Mouse (Mus musculus) lung, embryonic 15.5 days (tissue): Measurements from ENCODE around the gene Glis3. TPM values are rescaled to one million over a fixed set of nuclear protein-coding genes. Genes with fewer than 3 reads are reported as not detected.
A peak's percentile ranks its signal among the peaks of the same experiment; 100 is the strongest.

Experiments
- ATAC-seq: fragments of 200-750 bp; cut with Nextera tagmentation; 2 replicates; pipeline ENCODE4 v1.8.0; 2017; ENCODE audit warnings: moderate number of reproducible peaks, borderline replicate concordance; ENCODE audit not compliant: low FRiP score, low TSS enrichment; ENCODE audit errors: extremely low read depth
- H3K27ac ChIP-seq: fragments of 300-500 bp; sonication (generic); 2 replicates; pipeline ENCODE4 v1.5.1; 2015; ENCODE audit warnings: moderate library complexity, mild to moderate bottlenecking, inconsistent platforms
- H3K27me3 ChIP-seq: fragments of 300-500 bp; sonication (generic); 2 replicates; pipeline ENCODE4 v1.6.1; 2015; ENCODE audit warnings: inconsistent platforms
- H3K36me3 ChIP-seq: fragments of 300-500 bp; sonication (generic); 2 replicates; pipeline ENCODE4 v1.6.1; 2015; ENCODE audit warnings: inconsistent platforms
- H3K4me1 ChIP-seq: fragments of 300-500 bp; sonication (generic); 2 replicates; pipeline ENCODE4 v1.6.1; 2015; ENCODE audit warnings: inconsistent platforms
- H3K4me2 ChIP-seq: fragments of 300-500 bp; sonication (generic); 2 replicates; pipeline ENCODE4 v1.6.1; 2015; ENCODE audit warnings: inconsistent platforms, mild to moderate bottlenecking, moderate library complexity
- H3K4me3 ChIP-seq: fragments of 300-500 bp; sonication (generic); 2 replicates; pipeline ENCODE4 v1.5.1; 2015; ENCODE audit warnings: mild to moderate bottlenecking, inconsistent platforms
- H3K9ac ChIP-seq: fragments of 300-500 bp; sonication (generic); 2 replicates; pipeline ENCODE4 v1.6.1; 2015; ENCODE audit warnings: inconsistent platforms
- H3K9me3 ChIP-seq: fragments of 300-500 bp; sonication (generic); 2 replicates; pipeline ENCODE4 v1.6.1; 2016; ENCODE audit warnings: inconsistent platforms
- WGBS: fragments of 180-500 bp; shearing (Covaris S2); methylation state at CpG from one replicate; pipeline ENCODE4 v1.1.7; 2015; 5-methylcytosine and 5-hydroxymethylcytosine counted together
- polyA plus RNA-seq: library from polyadenylated mRNA; unstranded; fragments of >200 nt; fragmentation: Nextera tagmentation; extraction: Ambion mirVana; gene quantifications from 2 replicates; pipeline ENCODE4 v1.2.1, GENCODE M21; 2015

Gene Glis3
- polyA plus RNA-seq, result 4.5 and 4.6 TPM in 2 replicates

DNA sequence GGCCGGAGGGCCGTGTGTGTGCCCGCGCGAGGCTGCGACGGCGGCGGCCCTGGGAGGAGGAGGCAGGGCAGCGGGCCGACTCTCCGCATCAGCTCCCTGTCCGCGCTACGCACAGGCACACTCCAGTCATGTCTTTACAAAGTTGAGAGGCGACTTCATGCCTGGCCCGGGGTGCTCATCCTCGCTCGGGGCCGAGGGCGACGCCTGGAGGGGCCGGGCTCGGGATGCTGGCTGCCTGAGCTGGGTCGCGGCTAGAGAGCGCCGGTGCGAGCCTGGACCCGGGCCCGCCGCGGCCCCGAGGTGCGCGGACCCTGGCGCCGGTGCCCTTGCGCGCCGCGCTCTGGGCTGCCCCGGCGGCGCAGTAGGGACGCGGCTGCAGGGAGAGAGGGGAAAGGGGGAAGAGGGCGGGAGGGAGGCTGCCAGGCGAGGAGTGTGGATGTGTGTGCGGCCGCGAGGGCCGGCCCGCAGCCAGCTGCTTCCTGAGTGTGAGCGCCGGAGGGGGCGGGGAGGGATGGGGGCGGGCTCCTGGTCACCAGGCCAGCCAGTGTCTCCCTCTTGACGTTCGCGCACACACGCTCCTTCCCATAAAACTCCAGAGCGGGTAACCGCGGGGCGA is at the start of gene Glis3:
Gene Glis3 (minus strand): TSS at position 302 of the 616 bp plus-strand sequence.
- Histone ChIP-seq H3K4me1 (peaks cover 22% of the 10 kb centered on the region), H3K36me3 (no peaks in the 10 kb centered on the region), H3K9me3 (no peaks in the 10 kb centered on the region), H3K4me3 (peak within 1 kb of the TSS; percentile 66), H3K9ac (peak within 1 kb of the TSS; percentile 64), H3K27ac (peak within 1 kb of the TSS; percentile 39), H3K4me2 (peak within 1 kb of the TSS; percentile 100), H3K27me3 (peaks cover 15% of the 10 kb centered on the region; the same call in 1 of the 2 replicates)
- WGBS, result under 1% methylated on average over 53 of the region's 66 CpGs
- peak; percentile 95 for ATAC-seq

DNA sequence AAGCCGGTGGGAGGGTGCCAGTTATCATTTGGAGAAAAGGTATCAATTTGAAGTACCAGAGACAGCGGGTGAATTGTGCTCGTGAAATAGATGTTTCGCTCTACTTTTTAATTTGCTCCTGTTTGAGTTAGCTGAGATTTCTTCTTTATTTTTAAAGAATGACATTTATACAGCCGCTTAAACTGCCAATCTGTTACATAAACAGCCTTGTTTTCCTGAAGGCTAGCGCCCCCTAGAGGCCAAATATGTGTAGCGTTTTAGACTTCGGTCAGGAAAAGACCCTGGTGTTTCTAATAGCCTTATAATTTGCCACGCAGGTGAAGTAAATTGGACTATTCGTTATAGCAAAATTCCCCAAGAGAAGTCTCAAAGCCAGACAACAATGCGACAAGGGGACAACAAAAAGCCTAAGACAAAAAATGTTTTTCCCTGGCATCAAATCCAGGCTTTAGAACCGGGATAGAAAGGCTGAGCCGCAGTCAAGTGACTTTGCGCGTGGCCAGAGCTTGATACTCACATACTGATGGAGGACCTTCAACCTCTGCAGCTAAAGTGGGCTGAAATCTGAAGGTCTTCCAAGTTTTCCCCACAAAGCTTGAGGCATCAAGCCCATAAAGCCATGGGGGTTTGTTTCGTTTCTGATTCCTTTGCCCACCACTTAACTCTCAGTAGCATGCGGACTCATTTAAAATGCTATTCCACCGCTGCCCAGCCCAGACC is 46.4 kb upstream of the Glis3 start:
- no peak overlapping the region for H3K4me3 ChIP-seq
- H3K9me3 ChIP-seq, result no peaks in the 10 kb centered on the region
- H3K36me3 ChIP-seq, result no peaks in the 10 kb centered on the region
- H3K9ac ChIP-seq, result no peak overlapping the region
- no peaks in the 10 kb centered on the region for H3K4me1 ChIP-seq
- ATAC-seq, result no peak
- no peaks in the 10 kb centered on the region for H3K27me3 ChIP-seq
- WGBS, result 56% methylated on average over 18 of the region's 18 CpGs
- H3K27ac ChIP-seq, result no peak overlapping the region
- H3K4me2 ChIP-seq, result no peak overlapping the region

DNA sequence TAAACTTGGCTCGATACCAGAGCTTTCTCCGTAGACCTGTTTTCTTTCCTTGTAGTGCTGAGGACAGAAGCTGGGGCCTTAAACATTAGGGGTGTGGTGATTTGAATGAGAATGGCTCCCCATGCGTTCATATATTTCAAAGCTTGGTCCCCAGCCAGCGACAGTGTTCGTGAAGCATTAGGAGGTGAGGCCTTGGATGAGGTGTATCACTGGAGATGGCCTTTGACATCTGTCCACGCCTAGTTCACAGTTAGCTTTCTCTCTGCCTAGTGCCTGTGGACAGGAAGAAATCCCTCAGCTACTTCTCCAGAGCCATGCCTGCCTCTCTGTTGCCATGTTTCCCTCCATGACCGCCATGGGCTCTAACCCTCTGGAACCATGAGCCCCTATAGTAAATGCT is 44.8 kb upstream of the Glis3 start:
- Histone ChIP-seq H3K27ac (no peak overlapping the region), H3K27me3 (no peaks in the 10 kb centered on the region), H3K4me3 (no peak overlapping the region), H3K4me1 (no peaks in the 10 kb centered on the region), H3K9ac (no peak overlapping the region), H3K4me2 (no peak overlapping the region), H3K36me3 (no peaks in the 10 kb centered on the region), H3K9me3 (no peaks in the 10 kb centered on the region)
- no peak for ATAC-seq
- 82% methylated on average over 7 of the region's 7 CpGs for WGBS

DNA sequence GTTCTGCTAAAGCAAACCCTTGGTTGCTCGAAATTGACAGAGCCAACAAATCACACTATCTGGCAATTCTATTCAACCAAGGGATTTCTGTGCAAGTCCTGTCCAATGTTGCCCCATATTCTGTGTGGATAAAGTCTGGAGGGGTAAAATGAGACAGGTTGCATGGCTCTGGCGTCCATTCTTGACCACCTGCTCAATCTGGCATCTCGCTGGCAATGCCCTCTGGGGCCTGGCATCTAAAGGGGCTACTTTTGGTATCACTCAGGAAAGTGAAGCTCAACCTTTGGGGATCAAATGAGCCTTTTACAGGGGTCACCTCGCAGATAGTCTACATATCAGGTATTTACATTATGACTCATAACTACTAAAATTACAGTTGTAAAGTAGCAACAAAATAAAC is 42.7 kb upstream of the Glis3 start:
- Histone ChIP-seq H3K36me3 (no peaks in the 10 kb centered on the region), H3K4me3 (no peak overlapping the region), H3K27ac (no peak overlapping the region), H3K9ac (no peak overlapping the region), H3K4me2 (no peak overlapping the region), H3K27me3 (no peaks in the 10 kb centered on the region), H3K9me3 (no peaks in the 10 kb centered on the region), H3K4me1 (no peaks in the 10 kb centered on the region)
- ATAC-seq, result no peak
- WGBS, result 71% methylated on average over 4 of the region's 4 CpGs

DNA sequence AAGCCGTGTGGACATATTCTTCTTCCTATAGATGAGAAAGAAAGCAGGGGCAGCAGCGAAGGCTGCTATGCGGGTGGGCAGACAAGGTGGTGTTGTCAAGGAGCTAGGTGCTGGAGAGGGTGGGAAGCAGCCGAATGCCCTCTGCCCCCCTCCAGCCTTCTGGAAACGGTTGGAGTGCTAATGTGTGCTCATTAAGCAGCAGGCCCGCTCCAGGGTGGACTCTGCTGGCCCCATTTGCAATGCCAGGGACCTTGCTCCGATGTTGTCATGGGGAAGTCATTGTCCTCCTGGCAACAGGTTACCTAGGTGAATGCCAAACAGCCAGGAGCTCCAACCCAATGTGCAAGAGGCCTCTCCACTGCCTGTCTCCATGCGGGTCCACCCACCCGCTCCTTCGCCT is 42.0 kb upstream of the Glis3 start:
- Histone ChIP-seq H3K9ac (no peak overlapping the region), H3K9me3 (no peaks in the 10 kb centered on the region), H3K4me3 (no peak overlapping the region), H3K4me2 (no peak overlapping the region), H3K4me1 (no peaks in the 10 kb centered on the region), H3K36me3 (no peaks in the 10 kb centered on the region), H3K27me3 (no peaks in the 10 kb centered on the region), H3K27ac (no peak overlapping the region)
- ATAC-seq, result no peak
- WGBS, result 73% methylated on average over 10 of the region's 10 CpGs

DNA sequence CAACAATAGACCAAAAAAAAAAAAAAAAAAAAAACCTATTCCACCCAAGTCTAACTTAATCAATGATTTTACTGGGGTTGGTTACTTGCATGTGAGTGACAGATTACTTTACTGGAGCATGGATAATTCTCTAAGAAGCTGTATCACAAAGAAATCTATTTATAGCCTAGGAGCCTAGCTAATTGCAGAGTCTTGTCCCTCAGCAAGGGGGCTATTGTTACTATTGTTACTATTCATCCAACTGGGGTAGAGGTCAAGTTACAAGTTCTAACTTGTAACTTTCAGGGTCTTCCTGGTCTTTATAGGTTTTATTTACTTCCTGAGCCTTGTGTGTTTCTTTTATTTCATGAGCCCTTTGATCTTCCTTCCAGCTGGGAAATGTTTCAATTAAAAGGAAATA is 40.1 kb upstream of the Glis3 start:
- no peak overlapping the region for H3K4me2 ChIP-seq
- no peaks in the 10 kb centered on the region for H3K9me3 ChIP-seq
- no peaks in the 10 kb centered on the region for H3K36me3 ChIP-seq
- no peak overlapping the region for H3K27ac ChIP-seq
- no peaks in the 10 kb centered on the region; the same call in 1 of the 2 replicates for H3K27me3 ChIP-seq
- no peak overlapping the region for H3K4me3 ChIP-seq
- H3K4me1 ChIP-seq, result no peaks in the 10 kb centered on the region
- H3K9ac ChIP-seq, result no peak overlapping the region
- ATAC-seq, result no peak

DNA sequence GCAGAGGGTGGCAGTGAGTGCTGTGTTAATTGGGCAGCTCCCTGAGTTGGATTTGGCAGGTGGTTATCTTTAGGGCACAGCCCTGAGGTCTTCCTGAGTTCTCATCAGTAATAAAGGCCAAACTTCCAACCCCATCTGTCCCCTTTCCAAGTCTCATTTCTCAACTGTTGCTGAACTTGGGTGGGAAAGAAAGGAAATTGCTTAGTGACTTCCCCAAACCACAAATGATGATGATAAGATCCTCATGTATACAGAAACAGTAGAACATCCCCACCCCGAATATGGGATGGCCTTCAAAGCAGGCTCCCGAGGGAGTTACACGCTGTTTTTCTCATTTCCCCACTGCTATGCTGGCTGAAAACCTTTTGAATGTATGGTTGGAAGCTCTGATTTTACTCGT is 34.8 kb upstream of the Glis3 start:
- no peaks in the 10 kb centered on the region for H3K4me1 ChIP-seq
- no peak overlapping the region for H3K4me3 ChIP-seq
- H3K9ac ChIP-seq, result no peak overlapping the region
- 54% methylated on average over 4 of the region's 4 CpGs for WGBS
- ATAC-seq, result no peak
- no peak overlapping the region for H3K27ac ChIP-seq
- H3K36me3 ChIP-seq, result no peaks in the 10 kb centered on the region
- no peak overlapping the region for H3K4me2 ChIP-seq
- H3K9me3 ChIP-seq, result no peaks in the 10 kb centered on the region
- H3K27me3 ChIP-seq, result no peaks in the 10 kb centered on the region; the same call in 1 of the 2 replicates

DNA sequence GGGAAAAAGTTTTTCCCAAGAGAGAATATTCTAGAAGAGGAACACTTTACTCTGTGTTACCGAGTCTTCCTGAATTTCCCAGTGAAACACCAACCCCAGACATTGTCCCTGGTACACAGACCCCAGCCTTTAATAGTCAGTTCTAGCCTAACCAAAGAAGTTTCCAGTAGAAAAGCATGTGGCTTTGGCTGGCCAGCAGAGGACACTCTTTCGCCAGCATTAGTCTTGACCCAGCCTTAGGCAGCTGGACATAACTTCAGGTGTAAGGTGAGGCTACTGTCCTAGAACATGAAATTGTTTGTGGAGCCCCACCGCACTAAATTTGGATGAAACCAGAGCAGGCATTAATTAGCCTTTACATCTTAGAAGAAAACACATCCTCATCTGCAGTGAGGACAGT is 17.8 kb upstream of the Glis3 start:
- Histone ChIP-seq H3K4me2 (no peak overlapping the region), H3K4me1 (no peaks in the 10 kb centered on the region), H3K9ac (no peak overlapping the region), H3K27me3 (no peaks in the 10 kb centered on the region), H3K36me3 (no peaks in the 10 kb centered on the region), H3K27ac (no peak overlapping the region), H3K9me3 (no peaks in the 10 kb centered on the region), H3K4me3 (no peak overlapping the region)
- no peak for ATAC-seq
- WGBS, result 44% methylated on average over 3 of the region's 3 CpGs

DNA sequence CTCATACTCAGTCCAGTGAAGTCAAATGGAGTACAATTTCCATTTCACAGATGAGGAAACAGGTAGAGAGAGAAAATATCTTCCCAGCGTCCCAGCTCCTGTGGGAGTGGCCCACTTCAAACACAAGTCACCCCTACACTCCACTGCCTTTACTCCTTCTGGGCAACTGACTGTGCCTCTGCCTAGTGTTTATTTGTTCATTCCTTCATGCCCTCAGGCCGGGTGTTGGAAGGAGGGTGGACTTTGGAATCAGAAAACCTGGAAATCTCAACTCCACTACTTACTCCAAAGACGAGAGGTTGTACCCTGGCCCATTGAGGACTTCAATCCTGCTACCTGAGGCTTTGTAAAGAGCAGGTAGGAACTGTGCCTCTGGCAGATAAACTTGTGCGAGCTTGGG is 6.5 kb upstream of the Glis3 start:
- no peak for ATAC-seq

DNA sequence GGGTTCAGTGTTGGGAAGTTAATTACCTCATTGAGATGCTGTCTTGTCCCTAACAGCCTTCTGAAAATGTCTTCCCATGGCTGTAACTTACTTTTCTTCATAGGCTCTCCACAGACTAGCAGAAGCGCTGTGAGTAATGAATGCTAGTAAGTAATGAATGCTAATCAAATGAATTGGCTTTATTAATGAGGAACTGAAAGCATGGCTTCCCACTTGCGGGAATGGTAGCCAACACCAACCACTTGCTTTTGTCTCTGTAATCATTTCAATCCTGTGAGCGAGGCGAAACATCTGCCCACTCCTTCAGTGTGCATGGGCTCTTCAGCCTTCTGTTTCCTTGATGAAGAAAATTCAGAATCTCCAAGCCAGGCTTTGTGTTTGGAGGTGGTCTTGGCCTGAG is 5.6 kb upstream of the Glis3 start:
- ATAC-seq, result no peak
- Histone ChIP-seq H3K27ac (no peak overlapping the region), H3K4me2 (no peak overlapping the region), H3K4me1 (no peaks in the 10 kb centered on the region), H3K9ac (no peak overlapping the region), H3K4me3 (no peak overlapping the region), H3K27me3 (peaks cover 6% of the 10 kb centered on the region; the same call in 1 of the 2 replicates), H3K9me3 (no peaks in the 10 kb centered on the region), H3K36me3 (no peaks in the 10 kb centered on the region)
- 91% methylated on average over 4 of the region's 4 CpGs for WGBS

More for the DNA sequence above, 6.5 kb upstream of the Glis3 start:
- 43% methylated on average over 4 of the region's 4 CpGs for WGBS
- Histone ChIP-seq H3K4me3 (no peak overlapping the region), H3K9ac (no peak overlapping the region), H3K27ac (no peak overlapping the region), H3K27me3 (no peaks in the 10 kb centered on the region), H3K9me3 (no peaks in the 10 kb centered on the region), H3K36me3 (no peaks in the 10 kb centered on the region), H3K4me1 (no peaks in the 10 kb centered on the region), H3K4me2 (no peak overlapping the region)

DNA sequence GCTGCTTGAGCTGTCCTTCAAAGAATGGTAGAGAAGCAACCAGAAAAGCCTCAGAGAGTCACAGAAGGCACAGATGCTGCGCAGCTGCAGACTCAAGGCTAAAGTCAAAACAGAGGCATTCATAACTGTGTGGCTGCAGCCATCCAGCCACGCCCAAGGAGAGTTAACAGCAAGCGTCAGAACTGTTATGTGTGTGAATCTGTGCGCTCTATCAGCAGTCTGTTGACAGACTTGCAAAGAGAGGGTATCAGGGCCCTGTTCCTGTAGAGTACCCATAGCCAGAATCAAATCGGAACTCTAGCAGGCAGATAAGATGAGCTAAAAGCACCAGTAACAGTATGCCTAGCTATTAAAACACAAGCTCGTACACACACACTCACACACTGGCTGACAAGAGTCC is 4.5 kb upstream of the Glis3 start:
- no peaks in the 10 kb centered on the region for H3K36me3 ChIP-seq
- peaks cover 3% of the 10 kb centered on the region; the same call in 1 of the 2 replicates for H3K4me1 ChIP-seq
- H3K27ac ChIP-seq, result no peak overlapping the region
- H3K9ac ChIP-seq, result no peak overlapping the region
- no peak for ATAC-seq
- peaks cover 8% of the 10 kb centered on the region; the same call in 1 of the 2 replicates for H3K27me3 ChIP-seq
- no peaks in the 10 kb centered on the region for H3K9me3 ChIP-seq
- 66% methylated on average over 6 of the region's 6 CpGs for WGBS
- H3K4me3 ChIP-seq, result no peak overlapping the region
- H3K4me2 ChIP-seq, result no peak overlapping the region

DNA sequence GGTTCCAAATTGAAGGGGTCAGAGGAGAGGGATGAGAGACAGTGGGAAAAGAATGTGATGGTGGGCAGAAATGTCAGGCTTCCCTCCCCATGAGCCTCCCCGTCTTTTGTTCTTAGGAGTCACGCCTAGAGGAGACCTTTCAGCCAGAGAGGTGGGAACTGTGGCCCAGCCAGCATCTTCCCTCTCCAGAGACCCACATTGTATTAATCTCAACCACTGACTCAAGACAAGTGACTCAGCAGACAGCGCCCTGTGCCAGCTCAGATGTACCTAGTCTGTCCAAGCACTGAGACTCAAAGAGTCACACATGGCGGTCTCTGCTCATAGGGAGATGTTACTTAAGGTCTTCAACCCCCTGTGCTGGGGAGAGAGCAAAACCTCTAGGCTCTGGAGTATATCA is 3.5 kb upstream of the Glis3 start:
- H3K4me2 ChIP-seq, result no peak overlapping the region
- peaks cover 12% of the 10 kb centered on the region for H3K4me1 ChIP-seq
- no peaks in the 10 kb centered on the region for H3K36me3 ChIP-seq
- no peaks in the 10 kb centered on the region for H3K9me3 ChIP-seq
- WGBS, result 90% methylated on average over 4 of the region's 4 CpGs
- peaks cover 8% of the 10 kb centered on the region; the same call in 1 of the 2 replicates for H3K27me3 ChIP-seq
- no peak for ATAC-seq
- H3K27ac ChIP-seq, result no peak overlapping the region
- no peak overlapping the region for H3K9ac ChIP-seq
- H3K4me3 ChIP-seq, result no peak overlapping the region
